Mouse (Mus musculus): ENCODE data around the gene Slc5a4a.

- TF ChIP-seq CTCF (IDR thresholded peaks at IDR 0.05; ENCODE audit: low read depth), result no peak
- TF ChIP-seq EP300 (IDR thresholded peaks at IDR 0.05; ENCODE audit: low read depth), result no peak
Measured at GRCm38 (mm10) chr10:76209241-76209640, 62.0 kb downstream of the Slc5a4a start.
